13 mouse cellular contexts compared by ENCODE assay signal in the genomic region with DNA sequence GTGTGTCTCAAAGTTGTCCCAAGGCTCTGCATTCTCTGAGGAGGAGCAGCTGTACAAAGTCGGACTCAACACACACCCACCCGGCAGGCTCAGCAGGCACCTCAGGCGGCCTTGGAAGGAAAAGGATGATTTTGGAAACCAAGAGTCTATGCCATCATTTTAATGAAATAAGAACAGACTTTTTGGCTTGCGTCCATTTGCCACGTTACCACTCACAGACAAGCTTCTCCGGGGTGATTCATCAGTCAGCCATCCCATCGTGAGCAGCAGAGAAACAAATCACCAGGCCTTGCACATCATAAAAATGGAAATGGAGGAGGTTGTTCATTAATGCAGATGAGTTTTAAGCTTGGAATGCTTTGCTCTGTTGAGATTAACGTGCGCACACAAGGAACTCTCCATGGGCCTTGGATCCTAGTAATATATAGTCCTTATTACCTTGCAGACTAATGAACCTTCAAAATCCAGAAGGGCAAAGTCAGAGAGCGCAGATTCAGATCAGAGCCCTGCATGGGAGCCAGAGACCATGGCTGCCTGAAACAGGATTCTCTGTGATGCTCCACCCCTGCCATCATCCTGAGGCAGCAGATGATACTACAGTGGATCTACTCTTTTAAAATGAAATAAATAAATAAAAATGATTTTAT.
A peak's percentile ranks its signal among the peaks of the same experiment; 100 is the strongest.
DNase-seq lines count a peak whose midpoint lies in the region; ATAC-seq lines count a peak whose summit lies in the region.
"Had no signal": no experiment of that assay in that cellular context is flagged by ENCODE, and none has a peak within 500 bp of the region (broad histone marks: within the 10 kb centered on the region; RNA-seq: fewer than 3 reads in every experiment).

No protein-coding gene starts in this region.

- 0 out of 2 replicates have a peak, but pooled peaks cover 11% of the 10 kb centered on the region for H3K9me3 ChIP-seq in neural tube, embryonic 13.5 days
- H3K9me3 ChIP-seq: liver, embryonic 13.5 days had no signal

- WGBS in neural tube, embryonic 13.5 days, result 67% methylated on average over 10 of the region's 10 CpGs

- DNase-seq in adrenal gland, adult (ENCODE audit: inconsistent age in 2 of 2, low spot score in 1 of 2), result peak; percentile 16 to 57
- no peak for DNase-seq in adrenal gland, postnatal 4 days (ENCODE audit: low spot score in 2 of 2)
- no peak for DNase-seq in neural tube, embryonic 10.5 days (ENCODE audit: extremely low spot score, low spot score)
- peak; percentile 27 to 32 for DNase-seq in layer of hippocampus, postnatal 36 days
- DNase-seq in right cerebral cortex, postnatal 36 days (ENCODE audit: low spot score in 2 of 2), result peak; percentile 59 to 79
- DNase-seq in T-cell, adult 2 months (ENCODE audit: low spot score), result no peak
- no peak for DNase-seq in ovary, adult 18-20 months (ENCODE audit: low spot score)
- DNase-seq: cerebellum, adult 11 months; kidney, adult 2 months; liver, embryonic 13.5 days had no signal

- H3K4me2 ChIP-seq in neural tube, embryonic 13.5 days, result no peak overlapping the region
- H3K4me2 ChIP-seq: heart, embryonic 11.5 days; liver, embryonic 13.5 days; midbrain, embryonic 11.5 days had no signal

- H3K36me3 ChIP-seq in neural tube, embryonic 13.5 days, result no peaks in the 10 kb centered on the region
- H3K36me3 ChIP-seq: liver, embryonic 13.5 days had no signal

- H3K4me1 ChIP-seq in neural tube, embryonic 13.5 days (replicated peaks), result no peaks in the 10 kb centered on the region
- H3K4me1 ChIP-seq: liver, embryonic 13.5 days had no signal

- H3K4me3 ChIP-seq in neural tube, embryonic 13.5 days, result no peak overlapping the region
- H3K4me3 ChIP-seq: liver, embryonic 13.5 days had no signal

- ATAC-seq in neural tube, embryonic 13.5 days (ENCODE audit: low read depth), result peak; percentile 78

- no peak overlapping the region for H3K9ac ChIP-seq in neural tube, embryonic 13.5 days
- H3K9ac ChIP-seq: liver, embryonic 13.5 days had no signal

- H3K27me3 ChIP-seq in neural tube, embryonic 13.5 days, result no peaks in the 10 kb centered on the region
- H3K27me3 ChIP-seq: liver, embryonic 13.5 days had no signal

- H3K27ac ChIP-seq in neural tube, embryonic 13.5 days (replicated peaks), result no peak overlapping the region
- H3K27ac ChIP-seq: liver, embryonic 13.5 days had no signal

Comparison
In these comparisons a context has a peak if more than half of its experiments do, and no peak if none do; other contexts are left out.
1. DNase-seq: peak in adrenal gland, adult (2 of 2), layer of hippocampus, postnatal 36 days (2 of 2) and right cerebral cortex, postnatal 36 days (2 of 2); none in adrenal gland, postnatal 4 days (0 of 2), neural tube, embryonic 10.5 days (single experiment), T-cell, adult 2 months (single experiment) and ovary, adult 18-20 months (single experiment).